Mouse (Mus musculus) urinary bladder, postnatal 10 days (tissue): Measurements from ENCODE around the gene Junb.

ENCODE experiments used
- DNase-seq: peaks from one replicate; pipeline ENCODE4 v3.0.0; 2022; ENCODE audit warnings: low spot score

Gene Junb

DNA sequence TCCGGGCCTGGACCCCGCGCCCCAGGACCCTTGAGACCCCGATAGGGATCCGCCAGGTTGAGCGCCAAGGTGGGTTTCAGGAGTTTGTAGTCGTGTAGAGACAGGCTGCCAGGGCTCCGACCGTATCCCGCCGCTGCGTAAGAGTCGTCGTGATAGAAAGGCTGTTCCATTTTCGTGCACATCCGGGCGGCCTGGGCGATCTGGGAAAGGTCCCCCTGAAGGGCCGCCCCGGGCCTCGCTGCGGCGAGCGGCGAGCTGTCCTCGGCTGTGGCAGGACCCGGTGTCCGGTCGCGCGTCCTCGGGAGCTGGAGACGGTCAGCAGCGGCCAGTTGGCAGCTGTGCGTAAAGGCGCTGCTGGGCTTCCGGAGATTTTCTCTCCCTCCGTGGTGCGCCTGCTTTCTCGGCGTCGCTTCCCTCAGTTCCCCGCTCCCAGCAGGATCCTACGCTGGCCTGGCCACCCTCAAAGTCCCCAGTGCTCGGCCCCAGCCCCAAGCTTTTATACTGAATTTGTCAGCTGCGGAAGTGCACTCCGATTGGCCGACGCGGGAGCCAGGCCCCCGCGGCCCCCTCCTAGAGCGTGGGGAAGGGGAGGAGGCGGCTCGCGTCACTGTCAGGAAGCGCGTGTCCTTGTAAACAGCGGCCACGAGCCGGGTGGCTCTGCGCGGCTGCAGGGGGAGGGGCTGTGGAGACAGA lies at the start of gene Junb:
Junb (minus strand) TSS at position 471 of the 693 bp plus-strand sequence.
- DNase-seq, result peak; percentile 89

DNA sequence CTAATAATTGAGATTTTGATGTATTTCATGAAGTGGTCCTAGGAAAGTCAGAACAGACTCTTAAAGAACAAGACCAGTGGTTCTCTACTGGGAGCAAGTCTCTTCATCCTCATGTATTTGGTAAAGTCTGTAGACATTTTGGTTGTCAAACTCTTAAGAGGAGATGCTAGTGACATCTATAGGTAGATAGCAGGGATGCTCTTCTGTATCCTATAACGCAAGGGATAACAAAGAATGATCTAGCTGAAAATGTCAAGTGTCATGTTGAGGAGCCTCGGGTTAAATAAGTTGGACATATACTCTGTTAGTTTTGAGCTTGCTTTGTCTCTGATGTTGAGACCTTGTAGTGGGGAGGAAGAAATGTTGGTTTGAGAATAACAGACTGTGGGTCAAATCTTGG lies 49.4 kb upstream of the Junb start:
- DNase-seq, result no peak

DNA sequence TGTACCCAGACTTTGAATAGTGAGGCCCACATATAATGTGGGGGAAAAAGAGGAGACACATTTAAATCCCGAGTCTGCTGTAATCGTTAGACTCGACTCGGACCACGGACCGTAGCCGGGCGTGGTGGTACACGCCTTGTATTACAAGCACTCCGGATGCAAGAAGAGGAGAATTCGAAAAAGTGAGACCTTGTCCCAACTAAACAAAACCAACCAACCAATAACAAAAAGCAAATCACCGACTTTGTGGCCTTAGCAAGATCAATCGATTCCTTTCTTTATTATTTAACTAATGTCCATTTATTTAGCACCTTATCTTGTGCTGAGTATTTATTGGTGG lies 49.0 kb upstream of the Junb start:
- no peak for DNase-seq

DNA sequence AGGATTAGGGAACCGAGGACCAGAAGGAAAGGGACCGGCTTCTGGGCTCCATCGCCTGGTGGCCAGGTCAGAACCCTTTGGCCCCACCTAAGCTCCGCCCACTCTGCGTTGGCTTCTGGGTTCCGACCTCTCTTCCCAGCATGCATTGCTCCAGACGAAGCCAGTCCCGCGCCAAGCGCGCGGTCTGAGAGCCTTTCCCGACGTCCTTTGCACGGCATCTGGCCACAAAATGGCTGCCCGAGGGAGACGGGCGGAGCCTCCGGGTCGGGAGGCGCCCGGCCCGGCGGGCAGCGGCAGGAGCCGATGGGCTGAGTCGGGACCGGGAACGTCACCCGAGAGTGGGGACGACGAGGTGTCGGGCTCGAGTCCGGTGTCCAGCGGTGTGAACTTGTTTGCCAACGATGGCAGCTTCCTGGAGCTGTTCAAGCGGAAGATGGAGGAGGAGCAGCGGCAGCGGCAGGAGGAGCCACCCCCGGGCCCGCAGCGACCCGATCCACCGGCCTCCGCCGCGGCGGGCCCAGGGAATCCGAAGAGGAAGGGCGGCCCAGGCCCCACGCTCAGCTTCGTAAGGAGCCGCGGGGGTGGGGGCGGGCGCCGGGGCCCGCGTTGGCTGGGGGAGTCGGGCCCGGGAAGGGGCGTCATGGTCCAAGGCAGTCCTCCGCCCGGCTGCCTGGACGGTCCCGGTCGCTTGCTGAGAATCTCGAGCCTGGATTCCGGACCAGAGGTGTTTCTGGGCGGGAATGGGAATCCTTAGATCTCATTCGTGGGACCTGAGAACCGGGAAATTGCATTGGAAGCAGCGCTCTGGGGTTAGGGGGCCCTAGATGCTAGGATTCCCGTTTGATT lies 48.4 kb upstream of the Junb start, which contains the start of gene Trir:
Trir (plus strand) TSS at position 154 of the 846 bp plus-strand sequence.
- DNase-seq, result peak; percentile 85

DNA sequence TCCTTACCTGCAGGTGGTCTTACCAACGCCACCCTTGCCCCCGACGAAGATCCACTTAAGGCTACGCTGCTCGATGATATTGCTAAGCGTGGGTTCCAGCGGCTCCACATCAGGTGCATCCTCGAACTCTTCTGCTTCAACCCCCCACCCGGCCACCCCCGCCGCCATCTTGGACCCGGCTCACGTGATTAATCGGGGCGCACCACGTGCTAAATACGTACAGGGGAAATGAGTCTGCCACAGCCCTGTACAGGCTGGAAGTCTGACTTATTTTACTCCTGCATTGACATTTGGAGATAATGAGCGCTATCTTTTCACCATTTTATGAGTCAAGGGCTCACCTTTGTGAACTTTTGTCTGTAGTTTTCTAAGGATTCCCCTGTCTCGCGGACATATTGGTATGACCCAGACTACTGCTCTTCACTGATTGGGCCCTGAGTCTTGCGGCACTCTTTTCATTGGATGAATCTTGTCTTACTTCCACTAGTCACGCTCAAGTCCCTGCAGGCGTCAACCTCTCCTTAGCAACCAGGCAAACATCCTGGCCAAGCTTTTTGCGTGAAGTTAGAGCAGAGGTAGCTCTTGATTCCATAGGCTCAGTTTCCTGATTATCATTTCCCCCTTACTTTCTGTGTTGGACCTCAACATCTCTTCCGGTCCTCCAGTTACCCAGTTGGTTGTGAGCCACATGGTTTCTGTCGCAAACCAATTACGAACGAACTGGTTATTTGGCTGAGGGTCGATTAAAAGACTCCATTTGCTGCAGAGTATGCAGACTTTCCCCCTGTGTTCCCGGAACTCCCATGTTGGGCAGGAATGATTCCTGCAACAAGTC lies 46.8 kb upstream of the Junb start, which contains the start of gene Asna1:
Asna1 (minus strand) TSS at position 184 of the 835 bp plus-strand sequence.
- no peak for DNase-seq

DNA sequence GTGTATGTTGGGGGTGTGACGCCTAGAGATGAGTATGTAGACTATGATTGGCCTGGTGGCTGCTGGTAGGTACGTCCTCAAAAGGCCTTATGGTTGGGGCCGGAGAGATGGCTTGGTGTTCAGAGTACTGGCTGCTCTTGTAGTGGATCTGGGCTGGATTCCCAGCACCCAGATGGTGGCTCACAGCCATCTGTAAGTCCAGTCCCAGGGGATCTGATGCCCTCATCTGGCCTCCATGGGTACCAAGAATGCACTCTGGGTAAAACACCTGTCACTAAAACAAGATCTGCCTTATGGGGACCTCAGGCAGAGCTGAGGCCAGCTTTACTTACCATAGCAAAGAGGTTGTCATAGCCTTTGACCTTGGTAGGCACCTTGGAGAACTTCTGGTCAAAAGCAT lies 45.3 kb upstream of the Junb start:
- no peak for DNase-seq

DNA sequence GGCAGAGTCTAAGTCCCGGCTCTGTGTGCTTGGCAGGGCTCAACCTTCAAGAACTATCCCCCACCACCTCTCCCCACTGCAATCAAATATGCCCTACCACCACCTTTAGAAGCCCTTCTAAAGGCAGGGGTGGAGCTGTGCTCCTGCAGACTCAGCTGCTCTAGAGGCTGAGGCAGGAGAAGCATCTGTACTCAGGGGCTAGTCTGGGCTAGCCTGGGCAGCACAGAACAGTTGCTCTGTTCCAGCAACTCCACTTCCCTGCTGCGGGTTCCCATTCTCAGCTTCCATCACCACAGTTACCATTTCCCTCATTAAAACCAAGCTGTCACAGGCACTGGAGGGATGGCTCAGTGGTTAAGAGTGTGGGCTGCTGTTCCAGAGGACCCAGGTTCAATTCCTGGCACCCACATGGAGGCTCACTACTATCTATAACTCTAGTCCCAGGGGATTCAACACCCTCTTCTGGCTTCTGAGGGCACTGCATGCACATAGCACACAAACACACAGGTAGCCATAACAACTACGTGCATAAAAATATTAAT lies 43.1 kb upstream of the Junb start:
- DNase-seq, result no peak

DNA sequence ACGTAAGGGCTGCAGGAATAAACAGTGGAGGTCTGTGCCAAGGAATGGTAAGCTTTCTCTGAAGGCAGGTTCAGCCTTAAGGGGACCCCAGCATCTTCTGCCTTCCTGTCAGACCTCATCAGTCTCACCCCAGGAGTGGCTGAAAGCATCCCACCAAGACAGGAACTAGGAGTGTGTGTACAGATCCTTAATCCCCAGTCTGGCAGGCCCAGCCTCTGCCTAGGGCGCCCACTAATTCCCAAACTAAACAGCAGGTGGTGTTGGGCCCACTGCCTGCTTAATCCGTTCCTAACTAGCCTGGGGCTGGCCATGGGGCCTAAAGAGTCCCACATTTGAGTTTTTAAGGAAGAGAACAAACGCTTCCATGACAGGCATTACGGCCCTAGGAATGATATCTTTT lies 38.7 kb upstream of the Junb start:
- DNase-seq, result no peak

DNA sequence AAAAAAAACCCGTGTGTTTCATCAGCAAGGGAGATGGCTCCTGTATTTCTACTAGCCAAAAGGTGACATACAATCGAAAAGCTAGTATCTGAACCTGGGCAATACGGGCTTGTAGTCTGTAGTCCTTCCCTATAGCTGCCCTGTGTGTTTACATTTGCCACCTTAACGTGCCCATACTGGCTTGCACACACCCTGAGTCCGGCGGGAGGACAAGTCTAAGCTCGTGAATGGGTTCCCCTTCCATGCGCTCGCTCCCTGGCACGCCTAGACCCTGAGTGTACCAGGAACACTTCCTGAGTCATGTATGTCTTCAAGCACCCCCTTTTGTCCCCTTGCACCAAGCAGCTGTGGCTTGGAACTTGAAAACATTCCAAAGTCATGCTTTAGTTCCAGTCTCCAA lies 38.2 kb upstream of the Junb start:
- DNase-seq, result no peak

DNA sequence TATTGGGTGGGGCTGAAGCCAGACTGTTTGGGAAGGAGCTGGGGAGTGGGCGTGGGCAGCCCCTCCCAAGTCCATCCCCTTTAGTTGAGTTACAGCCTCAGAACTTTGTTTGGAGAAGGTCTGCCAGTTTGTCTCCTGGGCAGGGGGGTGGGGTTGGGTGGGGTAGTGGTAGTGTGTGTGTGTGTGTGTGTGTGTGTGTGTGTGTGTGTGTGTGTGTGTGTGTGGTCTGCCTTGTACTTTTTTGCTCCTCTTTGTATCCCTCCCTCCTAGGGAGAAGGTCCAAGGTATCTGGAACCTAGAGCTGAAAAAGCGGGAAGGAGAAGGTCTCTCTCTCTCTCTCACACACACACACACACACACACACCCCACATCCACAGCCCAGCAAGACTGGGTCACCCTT lies 35.9 kb upstream of the Junb start, which contains the start of gene Best2:
Best2 (minus strand) TSS at position 101 of the 400 bp plus-strand sequence.
- DNase-seq, result no peak

DNA sequence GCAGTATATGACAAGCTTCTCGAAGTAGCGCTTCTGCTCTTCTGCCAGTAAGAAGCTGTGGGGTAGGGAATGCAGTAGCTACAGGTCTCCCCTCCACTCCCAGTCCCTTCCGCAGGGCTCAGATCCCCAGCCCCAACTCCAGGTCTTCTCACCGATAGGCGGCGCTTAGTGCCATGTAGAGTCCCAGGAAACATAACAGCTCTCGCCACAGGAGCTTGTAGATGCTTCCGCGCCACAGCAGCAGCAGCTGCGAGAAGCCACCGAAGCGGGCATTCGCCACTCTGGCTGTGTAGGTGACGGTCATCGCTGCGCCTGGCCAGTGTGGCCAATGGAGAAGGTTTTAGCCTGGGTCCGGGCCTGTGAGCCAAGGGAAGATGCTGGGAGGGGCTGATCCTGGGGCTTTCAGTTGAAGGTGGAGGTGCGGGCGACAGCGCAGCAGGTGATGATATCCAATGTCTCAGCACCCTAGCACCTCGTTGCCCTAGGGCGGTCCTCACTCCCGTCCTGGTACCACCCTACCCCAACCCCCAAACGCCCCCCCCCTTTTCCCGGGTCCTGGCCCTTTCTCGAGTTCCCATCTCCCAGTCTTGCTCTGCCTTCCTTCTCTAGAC lies 34.8 kb upstream of the Junb start:
- no peak for DNase-seq

DNA sequence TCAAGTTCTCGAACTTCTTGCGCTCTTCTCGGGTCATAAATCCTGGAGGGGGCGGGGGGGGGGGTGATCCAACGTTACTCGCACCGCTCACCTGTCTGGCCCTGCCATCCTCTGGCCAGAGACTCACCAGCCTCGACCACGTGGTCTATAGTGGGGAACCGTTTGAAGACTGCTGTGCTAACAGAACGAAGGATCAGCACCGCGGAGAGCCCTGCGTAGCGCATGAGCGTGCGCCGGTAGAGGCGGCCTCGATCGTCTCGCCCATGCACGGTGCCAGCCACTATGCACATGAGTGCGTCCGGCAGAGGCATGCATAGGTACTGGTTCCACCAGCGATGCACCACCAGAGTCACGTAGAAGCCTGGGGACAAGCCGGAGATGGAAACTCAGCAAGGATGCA lies 32.7 kb upstream of the Junb start:
- no peak for DNase-seq

DNA sequence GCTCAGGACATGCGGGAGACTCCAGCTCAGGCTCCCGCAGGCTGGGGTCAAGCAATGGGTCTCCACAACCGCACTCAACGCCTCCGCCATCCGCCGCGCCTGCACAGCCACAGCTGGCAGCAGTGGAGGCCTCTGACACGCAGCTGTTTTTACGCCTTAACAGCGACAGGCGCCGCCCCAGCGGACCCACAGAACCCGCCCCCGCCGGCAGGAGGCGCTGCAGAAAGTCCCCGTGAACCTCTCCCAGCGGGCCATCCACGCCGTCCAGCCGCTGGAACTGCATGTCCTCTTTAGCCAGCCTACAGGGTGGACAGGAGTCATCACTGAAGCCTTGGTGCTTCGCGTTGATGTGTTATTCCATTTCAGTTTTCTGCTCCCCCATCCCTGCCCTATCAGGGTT lies 29.2 kb upstream of the Junb start:
- no peak for DNase-seq

DNA sequence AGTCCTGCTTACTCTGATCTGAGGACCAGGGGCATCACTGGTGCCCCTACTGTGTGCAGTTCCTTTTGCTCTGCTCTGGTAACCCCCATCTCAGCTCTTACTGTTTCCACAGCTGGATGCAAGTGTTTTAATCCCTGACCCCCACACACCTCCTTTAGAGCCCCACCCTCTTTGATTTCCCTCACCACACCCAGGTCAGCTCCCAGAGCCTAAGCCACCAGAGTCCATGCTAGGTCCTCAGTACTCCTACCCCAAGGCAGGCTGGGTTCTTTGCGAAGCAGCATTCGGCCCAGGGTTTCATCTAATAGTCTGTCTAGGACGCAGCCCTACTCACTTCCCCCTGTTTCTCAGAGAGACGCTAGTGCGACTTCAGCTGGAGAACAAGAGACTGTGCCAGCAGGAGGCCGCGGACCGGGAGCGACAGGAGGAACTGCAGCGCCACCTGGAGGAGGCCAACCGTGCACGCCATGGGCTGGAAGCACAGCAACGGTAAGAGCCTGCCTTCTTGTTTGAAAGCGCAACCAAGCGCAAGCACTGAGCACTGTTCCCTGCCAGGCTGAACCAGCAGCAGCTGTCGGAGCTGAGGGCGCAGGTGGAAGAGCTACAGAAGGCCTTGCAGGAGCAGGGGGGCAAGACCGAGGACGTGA lies 19.3 kb upstream of the Junb start:
- DNase-seq, result peak; percentile 74

DNA sequence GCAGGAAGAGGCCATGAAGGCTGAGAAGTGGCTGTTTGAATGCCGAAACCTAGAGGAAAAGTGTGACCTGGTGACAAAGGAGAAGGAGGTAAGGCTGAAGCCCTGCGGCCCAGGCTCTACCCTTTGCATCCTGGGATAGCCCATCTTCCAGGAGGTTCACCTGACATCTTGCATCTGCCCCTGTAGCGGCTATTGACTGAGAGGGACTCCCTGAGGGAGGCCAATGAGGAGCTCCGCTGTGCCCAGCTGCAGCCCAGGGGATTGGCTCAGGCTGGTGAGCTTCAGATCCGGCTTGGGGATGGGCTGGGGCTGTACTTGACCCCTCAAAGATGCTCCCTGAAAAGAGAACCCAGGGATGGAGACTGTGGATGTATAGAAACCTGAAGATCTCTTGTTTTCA lies 18.5 kb upstream of the Junb start:
- no peak for DNase-seq

DNA sequence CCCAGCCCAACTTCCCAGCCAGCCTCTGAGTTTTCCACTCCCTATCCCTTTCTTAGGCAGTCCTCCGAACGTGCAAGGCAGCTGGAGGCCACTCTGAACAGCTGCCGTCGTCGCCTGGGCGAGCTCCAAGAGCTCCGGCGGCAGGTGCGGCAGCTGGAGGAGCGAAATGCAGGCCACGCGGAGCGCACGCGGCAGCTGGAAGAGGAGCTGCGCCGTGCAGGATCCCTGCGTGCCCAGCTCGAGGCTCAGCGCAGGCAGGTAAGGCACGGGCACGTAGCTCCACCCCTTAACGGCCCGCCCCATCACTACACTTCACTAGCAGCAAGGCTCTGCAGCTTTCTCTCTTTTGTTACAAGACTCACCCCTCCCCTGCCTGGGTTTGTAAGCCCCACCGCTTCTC lies 17.2 kb upstream of the Junb start:
- no peak for DNase-seq

DNA sequence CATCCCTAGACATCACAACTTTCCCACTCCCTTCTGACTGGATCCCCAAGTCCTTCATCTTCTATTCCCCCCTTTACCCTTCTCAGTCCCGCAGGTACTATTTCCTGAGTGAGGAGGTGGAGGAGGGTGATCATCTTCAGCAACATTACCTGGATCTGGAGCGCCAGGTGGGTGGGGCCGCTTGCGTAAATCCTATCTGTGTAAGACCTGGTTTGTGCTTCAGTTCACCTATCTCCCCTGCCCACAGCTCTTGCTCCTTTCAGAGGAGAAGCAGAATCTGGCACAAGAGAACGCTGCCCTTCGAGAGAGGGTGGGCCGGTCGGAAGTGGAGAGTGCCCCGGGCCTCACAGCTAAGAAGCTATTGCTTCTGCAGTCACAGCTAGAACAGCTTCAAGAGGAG lies 15.9 kb upstream of the Junb start:
- no peak for DNase-seq

DNA sequence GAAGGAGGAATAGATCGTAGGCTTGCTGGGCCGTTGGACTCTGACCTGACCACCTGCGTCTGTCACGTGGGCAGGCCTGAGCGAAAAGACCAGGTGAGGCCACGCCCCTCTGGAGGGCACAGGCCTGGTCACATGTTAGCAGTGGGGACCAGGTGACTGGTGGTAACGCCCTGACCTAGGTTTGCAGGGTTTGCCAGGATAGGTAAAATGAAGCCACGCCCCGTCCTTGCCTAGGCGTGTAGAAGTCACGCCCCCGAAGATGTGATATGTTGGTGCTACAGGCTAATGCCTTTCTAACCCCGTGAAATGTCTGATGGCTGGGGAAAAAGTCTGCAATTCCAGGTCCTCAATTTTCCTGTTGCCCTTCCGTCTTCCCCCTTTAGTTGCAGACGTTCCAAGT lies 12.3 kb upstream of the Junb start:
- DNase-seq, result no peak

DNA sequence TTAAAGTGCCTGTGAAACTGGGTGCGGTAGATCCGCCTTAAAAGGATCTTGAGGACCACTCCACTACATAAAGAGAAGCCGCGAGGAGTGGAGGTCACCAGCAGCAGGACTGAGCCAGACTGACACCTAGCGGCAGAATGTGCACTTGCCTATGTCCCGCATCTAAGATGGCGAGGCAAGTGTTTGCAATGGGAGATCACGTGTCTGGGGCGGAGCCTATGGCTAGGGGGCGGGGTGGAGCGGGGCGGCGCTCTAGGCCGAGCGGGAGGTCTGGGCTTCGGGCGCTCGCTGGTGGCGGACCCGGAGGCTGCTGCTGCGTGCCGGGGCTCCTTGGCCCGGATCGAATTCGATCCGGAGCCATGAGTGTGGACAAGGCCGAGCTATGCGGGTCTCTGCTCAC lies 11.8 kb upstream of the Junb start, which contains the start of gene Hook2:
Hook2 (plus strand) TSS at position 255 of the 400 bp plus-strand sequence.
- peak; percentile 91 for DNase-seq

DNA sequence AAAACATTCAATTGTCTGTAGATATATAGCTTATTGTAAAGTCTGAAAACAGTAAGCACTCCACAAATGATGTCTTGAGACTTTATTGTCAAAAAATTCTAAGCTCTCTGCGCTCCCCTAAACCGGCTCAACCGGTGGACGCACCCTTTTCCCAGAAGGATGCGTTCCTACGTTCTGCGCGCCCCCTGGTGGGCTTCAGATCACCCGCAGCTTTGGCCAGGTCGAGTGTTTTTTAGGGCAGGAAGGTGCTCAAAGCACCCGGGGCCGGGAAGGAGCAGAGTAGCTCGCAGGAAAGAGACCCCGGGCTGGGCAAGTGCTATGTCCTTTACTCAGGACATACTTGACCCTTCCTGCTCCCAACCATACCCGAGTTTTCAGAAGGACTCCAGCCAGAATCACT lies 11.3 kb upstream of the Junb start:
- peak; percentile 87 for DNase-seq

DNA sequence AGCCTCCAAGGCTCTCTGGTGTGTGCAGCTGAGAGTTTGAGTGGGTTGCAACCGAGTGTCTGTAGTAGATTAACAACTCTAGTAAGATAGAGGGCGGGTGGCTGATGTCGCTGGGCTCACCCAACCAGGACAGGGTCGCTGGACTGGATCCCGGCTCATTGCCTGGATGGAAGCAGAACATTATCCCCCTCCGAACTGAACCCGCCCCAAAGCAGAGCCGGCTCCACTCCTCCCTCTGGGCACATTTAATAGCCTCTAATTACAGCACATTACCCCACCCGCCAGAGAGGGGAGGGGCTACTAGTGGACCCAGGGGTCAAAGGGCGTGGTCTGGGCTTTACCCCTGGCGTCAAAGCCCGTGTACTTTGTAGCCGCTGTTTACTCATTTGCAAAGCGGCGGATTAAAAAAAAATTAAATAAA lies 10.8 kb upstream of the Junb start:
- no peak for DNase-seq
